Mouse (Mus musculus): Measurements from ENCODE around the gene Cd200r4.

Cd200r4 gene

DNA sequence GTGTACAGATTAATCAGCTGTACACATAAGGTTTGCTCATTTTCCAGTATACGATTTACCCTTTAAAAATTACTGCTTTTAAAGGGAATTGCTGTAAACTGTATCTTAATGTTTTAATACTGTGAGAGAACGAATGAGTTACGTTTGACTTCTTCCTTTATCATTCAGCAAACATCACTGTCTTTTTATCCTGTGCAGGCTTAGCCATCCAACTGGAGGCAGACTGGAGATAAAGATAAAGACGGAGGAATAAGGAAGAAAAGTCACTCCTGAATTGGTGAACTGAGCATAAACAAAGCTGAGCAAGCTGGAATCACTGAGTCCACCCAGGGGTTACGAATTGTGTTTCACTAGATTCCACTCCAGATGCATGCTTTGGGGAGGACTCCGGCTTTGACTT is 66.1 kb downstream of the Cd200r4 start:
- DNase-seq: no peak
